Mouse (Mus musculus) G1E (cell line): ENCODE data around the gene Diexf.

Experiments
- CTCF ChIP-seq: IDR thresholded peaks from 2 replicates; pipeline ENCODE4 v1.5.1; 2012; ENCODE audit warnings: low read depth, low read length, inconsistent platforms, mixed read lengths
- GATA1 ChIP-seq: IDR thresholded peaks from 2 replicates; pipeline ENCODE4 v1.6.1; 2012; ENCODE audit warnings: borderline replicate concordance, low read length, inconsistent platforms, mixed read lengths
- GATA2 ChIP-seq: IDR thresholded peaks from 2 replicates; pipeline ENCODE4 v1.6.1; 2012; ENCODE audit warnings: low read depth, low read length, inconsistent platforms, borderline replicate concordance
- POLR2AphosphoS5 ChIP-seq: IDR thresholded peaks from 2 replicates; pipeline ENCODE4 v1.6.1; 2012; ENCODE audit warnings: low read depth, low read length, inconsistent platforms; ENCODE audit not compliant: insufficient replicate concordance
- TAL1 ChIP-seq: conservative IDR thresholded peaks from 2 replicates; pipeline ENCODE4 v1.6.1; 2012; ENCODE audit warnings: low read depth, low read length, inconsistent platforms, mixed read lengths

GRCm38 (mm10) chr1:193130839-193131238 lies 767 bp upstream of the Diexf start:
- no peak for TF ChIP-seq CTCF
- no peak for TF ChIP-seq GATA1
- TF ChIP-seq TAL1: no peak
- TF ChIP-seq POLR2AphosphoS5: no peak
- no peak for TF ChIP-seq GATA2
